Mouse (Mus musculus) heart, adult 8-10 months (tissue): Measurements from ENCODE around the gene Ap2m1. TPM values are rescaled to one million over a fixed set of nuclear protein-coding genes. Genes with fewer than 3 reads are reported as not detected.

Experiments used
- DNase-seq: peaks from one replicate; pipeline ENCODE4 v3.0.0; 2022; ENCODE audit warnings: low spot score
- total RNA-seq, 4 experiments: library from RNA; stranded (reverse); gene quantifications; 2 replicates each; pipeline ENCODE4 v1.2.4; 2022

Gene Ap2m1
- total RNA-seq, 4 experiments from 2014 or later, result 186 to 215 (median 203) TPM

DNA sequence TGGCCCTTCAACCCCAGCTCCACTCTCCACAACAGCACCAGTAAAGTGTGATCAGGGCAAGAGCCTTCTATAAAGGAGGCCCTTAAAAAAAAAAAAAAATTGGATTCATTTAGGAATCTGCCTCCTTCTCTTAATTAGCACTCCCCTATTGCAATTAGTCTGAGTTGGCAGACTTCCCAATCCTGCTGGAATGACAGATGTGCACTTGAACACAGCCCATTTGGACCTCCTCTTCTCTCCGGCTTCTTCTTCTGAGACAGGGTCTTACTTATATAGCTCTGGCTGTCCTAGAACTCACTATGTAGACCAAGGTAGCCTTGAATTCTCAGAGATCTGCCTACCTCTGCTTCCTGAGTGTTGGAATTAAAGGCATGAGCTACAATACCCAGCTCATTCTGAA lies 5.9 kb upstream of the Ap2m1 start:
- DNase-seq, result no peak

DNA sequence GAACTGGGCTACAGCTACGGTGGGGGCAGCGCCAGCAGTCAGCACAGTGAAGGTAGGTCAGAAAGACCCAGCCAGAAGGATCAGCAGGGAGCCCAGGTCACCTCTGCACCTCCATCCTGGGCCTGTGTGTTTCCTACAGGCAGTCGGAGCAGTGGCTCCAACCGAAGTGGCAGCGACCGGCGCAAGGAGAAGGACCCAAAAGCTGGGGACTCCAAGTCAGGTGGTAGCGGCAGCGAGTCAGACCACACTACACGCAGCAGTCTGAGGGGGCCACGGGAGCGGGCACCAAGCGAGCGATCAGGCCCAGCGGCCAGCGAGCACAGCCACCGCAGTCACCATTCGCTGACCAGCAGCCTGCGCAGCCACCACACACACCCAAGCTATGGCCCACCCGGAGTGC lies 4.3 kb upstream of the Ap2m1 start:
- no peak for DNase-seq

DNA sequence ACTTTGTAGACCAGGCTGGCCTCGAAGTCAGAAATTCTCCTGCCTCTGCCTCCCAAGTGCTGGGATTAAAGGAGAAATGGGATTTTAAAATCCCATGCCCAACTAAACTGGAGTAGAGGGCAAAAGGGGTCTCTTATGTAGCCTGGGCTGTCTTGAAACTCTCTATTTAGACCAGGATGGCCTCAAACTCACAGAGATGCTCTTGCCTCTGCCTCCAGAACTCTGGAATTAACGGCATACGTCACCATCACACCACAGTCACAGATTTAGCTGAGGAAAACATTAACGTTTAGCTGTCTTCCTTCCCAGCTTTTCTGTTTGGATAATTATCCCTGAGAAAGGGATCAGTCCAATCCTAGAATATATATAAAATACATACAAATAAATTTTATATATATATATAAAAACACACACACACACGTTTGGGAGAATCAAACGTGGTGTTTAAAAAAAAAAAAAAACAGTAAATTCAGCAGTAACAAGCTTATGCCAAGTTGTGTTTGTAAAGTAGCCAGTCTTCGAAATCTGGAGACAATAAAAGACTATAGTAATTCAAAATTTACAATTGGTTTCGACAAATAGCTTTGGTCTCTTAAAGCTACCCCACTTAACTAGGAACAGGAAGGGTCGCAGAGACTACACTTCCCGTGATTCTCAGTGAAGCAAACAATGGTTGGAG lies 522 bp upstream of the Ap2m1 start:
- no peak for DNase-seq

DNA sequence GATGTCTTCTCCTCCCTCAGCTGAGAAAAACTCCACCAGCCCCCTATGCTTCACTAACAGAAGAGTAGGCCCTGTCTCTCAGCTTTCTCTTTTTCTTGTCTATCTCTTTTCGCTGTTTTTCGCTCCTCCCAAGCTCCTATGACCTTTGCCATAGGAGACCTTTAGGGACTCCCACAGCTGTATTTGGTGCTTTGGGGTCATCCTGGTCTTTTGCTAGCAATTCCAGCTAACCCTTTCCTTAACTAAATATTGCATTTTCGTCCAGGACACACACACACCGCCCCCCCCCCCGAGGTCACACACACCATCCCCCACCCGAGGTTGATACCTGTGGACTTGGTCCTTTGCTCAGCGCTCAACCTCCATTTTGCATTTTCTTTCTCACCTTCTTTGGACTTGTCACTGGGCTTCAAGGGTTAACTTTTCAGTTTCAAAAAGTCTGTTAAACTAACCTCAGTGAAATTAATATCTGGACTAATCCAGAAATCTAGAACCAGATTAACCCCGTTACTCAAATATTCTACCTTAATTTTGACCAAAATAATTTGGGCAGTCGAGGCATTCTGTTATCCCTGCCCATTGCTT lies 895 bp downstream of the Ap2m1 start:
- no peak for DNase-seq

DNA sequence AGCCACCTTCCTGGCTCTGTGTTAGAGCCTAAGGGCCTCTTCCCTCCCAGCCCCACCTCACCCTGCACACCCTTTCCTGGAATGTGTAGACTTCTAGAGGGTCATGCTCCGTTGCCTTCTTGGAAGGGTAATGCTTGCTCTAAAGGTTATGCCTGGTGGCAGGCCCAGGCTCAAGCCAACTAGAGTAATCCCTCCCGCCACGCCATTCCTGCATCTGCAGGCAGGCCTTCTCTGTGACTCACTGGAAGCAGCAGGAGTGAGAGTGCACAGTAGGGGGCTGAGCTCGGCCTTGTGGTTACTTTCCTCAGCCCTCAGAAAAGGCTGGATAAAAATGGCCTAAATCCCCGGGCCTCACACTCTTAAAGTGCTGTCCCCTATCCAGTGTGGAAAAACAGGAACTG lies 1.8 kb downstream of the Ap2m1 start:
- DNase-seq, result no peak

DNA sequence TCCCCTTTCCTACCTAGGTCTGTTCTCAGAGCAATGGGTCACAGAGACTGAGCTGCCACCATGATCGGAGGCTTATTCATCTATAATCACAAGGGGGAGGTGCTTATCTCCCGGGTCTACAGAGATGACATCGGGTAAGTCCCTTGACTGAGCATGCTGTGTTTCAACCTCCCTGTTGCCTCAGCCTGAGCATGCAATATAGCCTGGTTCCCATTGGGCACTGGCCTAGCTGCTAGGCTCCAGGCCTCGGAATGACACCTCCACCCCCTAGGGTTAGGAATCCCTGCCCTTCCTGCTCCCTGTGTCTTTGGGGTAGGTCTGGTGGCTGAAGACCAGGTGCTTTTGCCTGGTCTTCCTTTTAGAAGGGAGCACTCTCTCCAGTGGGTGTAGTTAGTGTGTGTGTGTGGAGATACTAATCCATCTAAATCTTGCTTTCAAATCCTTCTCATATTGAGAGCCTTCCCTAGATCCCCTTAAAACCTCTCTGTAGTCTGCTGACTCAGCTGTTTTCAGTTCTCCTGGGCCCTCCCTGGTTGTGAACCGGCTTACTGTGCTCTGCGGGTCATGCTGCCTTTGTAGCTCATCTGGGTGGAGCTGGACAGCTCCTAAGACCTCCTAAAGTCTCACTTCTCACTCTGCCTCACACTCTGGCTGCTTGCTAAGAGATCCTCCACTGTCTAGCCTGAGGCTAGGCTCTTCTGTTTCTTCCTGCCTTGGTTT lies 2.5 kb downstream of the Ap2m1 start:
- DNase-seq, result no peak

DNA sequence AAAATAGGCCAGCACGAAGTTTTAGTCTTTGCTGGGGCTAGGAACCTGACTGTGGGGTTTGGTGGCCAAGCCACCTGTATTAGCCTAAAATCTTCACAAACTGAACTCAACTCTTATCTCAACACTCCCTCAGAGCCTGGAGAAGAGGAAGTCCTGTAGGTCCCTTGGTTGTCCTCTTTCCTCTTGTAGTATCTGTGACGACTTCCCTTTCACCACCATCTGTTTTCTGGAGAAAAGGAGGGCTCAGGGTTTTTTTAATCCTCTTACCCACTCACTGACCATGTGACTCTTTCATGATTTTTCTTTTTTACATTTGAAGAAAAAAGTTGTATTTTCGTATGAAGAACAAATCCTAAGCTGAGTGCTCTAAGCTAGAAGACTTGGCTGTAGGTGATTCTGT lies 4.4 kb downstream of the Ap2m1 start:
- DNase-seq, result no peak

DNA sequence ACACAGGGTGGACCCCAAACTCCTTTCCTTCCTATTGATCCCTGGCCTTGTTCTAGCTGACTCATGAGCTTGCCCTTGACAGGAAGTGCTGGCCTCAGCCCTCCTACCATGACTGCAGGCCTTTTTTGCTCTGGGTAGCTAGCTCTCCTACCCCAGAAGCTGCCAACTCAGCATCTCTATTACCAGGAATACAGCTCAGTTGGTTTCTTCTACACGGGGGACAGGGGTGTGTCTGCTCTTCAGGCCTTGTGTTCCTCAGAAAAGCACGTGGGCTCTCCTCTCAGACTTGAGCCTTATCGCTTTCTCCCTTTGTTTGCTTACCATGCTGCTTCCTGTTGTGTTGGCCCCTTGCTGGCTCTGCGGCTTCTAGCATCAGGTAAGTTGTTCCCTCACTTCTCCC lies 5.2 kb downstream of the Ap2m1 start:
- DNase-seq, result no peak

DNA sequence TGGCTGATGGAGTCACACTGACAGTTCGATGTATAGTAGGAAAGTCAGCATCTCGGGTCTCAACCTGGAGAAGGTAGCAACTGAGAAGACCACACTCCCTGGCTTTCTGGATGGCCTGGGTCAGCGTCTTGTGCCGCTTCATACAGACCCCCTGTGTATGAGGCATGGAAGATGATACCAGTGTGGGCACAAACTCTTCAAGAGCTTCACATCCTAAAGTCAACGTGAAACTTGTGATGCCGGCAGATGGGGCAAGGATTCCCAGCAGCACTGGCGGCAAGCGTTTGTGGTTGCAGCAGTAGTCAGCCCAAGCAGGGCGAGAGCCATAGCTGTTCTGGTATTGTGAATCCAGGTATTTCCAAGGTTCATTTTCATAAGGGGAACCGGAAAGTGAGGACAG lies 10.4 kb downstream of the Ap2m1 start:
- no peak for DNase-seq

DNA sequence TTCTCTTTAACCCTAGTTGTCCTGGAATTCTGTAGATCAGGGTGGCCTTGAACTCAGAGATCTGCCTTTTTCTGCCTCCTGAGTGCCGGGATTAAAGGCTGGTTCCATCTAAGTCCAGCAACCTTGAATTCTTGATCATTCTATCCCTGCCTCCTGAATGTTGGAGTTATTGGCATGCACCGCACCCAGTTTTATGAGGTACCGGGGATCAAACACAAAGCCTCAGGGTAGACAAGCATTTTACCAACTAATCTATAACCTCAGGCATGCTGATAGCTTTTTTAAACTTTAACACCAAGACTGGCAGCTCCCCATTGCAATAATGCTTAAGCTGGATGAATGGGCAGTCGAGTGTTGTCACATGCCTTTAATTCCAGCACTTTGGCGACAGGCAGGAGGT lies 12.1 kb downstream of the Ap2m1 start:
- no peak for DNase-seq

DNA sequence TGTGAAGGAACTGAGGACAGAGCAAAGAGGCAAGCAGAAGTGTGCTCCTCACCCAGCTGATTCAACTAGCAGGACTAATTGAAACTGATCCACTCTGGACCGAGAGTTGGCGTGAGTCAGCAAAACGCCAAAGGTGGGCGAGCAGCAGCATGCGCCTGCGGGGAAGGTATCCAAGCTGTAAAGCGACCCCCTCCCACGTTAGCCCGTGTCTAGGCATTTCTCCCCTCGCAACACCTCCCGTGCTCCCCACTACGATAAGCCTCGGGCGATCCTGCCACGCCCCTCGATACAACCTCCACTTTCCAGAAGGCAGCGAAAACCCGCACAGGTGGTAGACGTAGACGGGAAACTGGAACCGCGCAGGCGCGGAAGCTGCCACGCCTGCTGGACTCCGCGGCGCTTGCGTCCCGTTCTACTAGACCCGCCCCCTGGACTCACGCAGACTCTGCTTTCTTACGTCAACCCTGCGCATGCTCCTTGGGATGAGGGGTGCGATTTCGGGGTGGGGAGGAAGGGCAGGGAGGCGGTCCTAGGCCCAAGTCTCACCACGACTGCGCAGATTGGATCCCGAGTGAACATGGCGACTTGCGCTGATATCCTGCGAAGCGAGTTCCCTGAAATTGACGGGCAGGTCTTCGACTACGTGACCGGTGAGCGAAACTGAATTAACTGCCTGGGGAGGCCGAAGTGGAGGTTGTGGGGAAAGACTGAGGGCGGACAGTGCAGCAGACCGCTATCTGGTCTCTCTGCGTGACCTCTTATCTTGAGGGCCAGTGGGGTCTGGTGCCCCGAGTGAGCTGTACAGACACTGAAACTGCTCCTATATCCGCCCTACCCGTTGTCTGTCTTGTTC lies 13.0 kb downstream of the Ap2m1 start, which contains the start of gene Abcf3:
TSS of gene Abcf3 (plus strand) at position 482 of the 853 bp plus-strand sequence.
- DNase-seq, result peak; percentile 99

DNA sequence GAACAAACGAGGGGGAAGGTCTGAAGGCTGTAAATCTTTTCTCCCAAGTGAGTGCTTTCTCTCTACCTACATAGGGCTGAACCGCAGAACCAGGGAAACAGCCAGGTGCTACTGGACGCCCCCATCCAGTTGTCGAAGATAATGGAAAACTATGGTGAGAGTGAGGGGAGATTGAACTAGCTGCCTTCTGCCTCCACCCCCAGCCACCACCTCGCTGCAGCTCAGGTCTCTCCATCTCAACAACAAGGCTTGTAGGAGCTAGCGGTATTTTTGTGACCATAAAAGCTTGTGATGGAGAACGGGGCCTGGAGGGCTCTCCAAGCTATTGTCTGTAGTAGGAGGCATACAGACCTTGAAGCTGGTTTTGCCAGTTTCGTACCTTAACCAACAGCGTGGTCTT lies 13.9 kb downstream of the Ap2m1 start:
- no peak for DNase-seq

DNA sequence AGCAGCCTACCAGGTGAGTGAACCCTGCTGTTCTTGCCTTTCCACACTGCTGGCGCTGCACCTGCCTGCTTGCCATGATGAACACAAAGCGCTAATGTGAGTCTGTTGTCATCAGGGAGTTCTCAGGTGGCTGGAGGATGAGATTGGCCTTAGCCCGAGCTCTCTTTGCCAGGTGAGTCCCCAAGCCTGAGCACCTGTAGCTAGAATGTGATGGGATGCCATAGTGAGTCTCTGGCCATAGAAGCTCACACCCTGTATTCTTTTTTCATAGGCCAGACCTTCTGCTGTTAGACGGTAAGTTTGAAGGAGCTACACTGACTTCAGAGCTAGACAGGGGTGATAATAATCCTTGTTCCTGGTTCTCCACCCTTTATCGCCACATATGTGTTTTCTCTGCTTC lies 16.4 kb downstream of the Ap2m1 start:
- no peak for DNase-seq

DNA sequence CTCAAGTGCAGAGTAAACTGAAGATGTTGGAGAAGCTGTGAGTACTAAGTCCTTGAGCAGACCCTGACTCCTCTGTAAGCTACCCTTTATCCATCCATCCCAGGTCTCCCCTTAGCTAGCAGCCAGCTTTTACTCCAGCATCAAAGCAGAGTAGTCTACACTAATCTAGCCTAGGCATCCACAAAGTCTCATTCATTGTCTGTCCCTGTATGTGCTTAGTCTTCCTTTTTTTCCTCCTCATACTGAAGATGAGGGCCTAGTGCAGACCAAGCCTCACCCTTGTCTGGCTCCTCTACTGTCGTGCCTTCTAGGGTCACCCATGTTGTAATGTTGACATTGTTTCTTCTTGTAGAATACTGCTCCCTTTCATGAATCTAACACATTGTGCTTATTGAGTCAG lies 17.3 kb downstream of the Ap2m1 start:
- DNase-seq, result no peak

DNA sequence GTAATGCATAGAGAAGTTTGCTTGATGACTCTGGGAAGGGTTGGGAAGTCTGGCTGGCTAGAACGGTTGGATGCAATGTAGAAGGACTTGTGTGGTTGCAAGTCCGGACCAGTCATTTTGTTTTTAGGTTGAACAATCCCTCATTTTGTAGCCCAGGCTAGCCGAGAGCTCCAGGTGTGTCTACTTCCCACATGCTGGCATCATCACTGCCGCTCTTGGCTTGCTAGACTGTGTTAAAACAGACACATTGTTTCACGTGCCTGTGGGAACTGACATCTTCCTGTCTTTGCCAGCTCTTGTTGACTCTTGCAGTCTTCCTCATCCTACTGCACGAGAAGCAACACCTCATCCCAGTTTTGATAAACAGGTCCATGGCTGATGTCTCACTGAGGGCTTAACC lies 19.7 kb downstream of the Ap2m1 start:
- no peak for DNase-seq

DNA sequence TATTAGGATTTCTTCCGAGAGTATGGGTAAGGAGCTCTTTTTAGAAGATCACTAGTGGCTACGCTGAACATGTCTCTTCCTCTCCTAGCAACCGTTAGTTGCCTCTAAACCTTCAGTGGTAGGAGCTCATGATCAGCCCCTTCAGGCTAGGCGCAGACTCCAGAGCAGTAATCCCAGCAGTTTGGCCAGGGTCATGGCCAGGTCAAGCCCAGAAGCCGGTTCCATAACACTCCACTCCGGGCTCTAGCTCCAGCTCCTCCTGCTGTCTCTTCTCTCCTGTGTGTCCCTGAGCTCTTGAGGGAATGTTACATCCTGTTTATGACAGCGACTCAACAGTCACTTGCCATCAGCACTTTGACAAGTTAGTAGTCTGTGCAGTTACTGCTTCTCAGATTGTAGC lies 22.1 kb downstream of the Ap2m1 start:
- DNase-seq, result no peak

DNA sequence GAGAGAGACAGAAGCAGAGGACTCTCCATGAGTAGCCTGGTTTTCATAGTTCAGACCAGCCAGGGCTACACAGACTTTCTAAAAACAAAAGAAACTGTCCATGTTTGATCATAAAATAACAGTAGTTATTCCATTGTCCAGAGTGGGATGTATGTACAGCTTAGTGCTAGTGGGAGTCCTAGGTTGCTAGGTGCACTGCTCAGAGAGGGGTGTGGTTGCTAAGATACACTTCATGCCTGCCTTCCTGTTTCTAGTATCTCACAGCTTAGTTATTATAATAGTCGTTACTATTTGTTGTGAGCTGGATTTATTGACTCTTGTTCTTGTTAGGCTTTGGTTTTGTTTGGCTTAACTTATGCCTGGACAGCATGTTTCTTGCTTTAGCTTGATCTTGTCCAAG lies 29.8 kb downstream of the Ap2m1 start:
- DNase-seq, result no peak

DNA sequence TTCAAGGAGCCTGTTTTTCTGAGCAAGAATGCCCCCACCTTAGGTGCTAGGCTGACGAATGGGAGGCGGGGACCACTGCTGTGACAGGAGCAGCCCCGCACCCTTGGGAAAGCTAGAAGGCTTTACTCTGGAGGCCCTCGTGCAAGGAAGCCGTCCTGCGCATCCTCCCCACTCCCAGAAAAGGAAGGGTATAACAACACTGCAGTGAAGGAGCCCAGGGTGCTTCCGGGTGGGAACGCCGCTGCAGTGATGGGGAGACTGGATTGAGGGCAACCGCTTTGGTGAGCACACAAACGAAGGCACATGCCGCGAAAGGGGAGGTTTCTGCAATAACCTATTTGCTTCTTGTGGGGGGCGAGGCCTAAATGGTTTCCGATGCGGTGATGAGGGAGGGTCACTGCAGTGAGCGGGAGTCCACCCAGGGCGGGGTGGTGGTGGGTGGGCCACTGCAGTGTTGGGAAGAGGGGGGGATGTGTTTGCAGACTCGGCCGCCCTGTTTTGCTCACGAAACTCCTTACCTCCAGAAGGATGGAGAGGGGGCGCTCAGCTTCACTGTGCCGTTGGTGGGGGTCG lies 54.2 kb downstream of the Ap2m1 start, which contains the start of gene Vwa5b2:
TSS of gene Vwa5b2 (plus strand) at position 106 of the 573 bp plus-strand sequence.
- no peak for DNase-seq

DNA sequence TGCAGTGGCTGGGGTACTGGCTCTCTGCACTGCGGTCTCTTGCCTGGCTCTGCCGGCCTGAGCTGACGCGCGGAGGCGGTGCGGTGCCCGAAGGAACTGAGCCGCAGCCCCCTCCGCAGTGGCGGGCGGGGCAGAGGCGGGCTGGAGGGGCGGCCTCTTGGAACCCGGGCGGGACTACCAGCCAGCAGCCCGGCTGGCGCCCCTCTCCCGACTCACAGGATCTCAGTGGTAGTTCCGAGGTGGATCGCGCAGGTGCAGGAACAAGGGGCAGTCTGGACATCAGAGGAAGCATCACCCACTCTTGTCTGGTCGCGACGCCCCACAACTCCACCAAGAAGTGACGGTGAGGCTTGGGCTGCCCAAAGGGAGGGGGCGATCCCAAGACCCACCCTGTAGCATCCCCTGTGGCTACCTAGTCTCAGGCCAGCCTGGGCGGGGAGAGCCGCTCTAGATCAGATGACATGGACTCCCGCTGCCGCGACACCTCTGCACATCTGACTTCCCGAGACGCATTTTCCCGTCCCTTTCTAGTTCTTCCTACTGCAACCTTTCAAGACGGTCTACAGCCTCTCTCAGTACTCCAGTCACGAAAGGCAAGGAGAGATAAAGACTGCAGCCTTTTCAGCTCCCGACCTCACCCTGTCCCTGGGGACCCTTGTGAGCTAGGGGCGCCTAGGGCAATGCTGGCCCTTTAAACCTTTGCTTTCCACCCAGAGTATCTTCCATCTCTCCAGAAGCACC lies 54.8 kb downstream of the Ap2m1 start:
- DNase-seq, result no peak

DNA sequence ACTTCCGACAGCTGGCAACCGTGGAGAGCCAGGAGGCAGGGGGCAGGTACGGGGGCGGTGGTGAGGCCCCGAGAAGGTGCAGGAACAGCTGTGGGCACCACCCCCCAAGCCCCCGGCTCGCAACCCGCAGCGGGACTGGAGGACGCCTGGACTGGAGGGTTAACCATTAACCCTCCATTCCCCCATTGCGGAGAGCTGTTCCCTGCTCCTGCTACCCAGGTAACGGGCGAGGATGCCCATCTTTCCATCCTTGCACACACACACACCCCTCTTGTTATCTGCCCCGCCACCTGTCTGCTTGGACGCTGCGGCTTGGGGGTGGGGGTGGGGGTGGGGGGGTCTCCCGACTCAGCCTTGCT lies 55.4 kb downstream of the Ap2m1 start:
- DNase-seq, result no peak

DNA sequence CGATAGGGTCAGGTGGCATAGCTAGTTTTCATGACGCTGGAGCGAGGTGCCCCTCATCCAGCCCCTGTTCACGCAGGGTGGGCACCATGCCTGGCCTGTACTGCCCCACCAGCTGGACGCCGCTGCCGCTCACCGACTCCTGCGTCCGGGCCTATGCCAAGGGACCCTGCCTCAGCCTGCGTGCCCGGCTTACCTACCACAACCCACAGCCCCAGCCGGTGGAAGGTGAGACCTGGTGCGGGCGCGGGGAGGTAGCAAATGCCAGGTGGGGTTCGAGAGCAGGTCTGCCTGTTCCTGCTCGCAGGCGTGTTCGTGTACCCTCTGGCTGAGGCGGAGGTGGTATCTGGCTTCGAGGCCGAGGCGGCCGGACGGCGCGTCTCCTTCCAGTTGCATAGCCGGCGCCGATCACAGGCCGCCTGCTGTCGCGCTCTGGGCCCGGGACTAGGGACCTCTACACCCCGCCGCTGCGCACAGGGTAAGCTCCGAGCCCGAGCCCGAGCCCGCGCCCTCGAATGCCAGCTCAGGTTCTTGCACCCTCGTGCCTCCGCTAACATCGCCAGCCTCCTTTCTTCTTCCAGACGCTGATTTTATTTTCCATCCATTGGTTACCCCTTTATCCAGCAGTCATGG lies 55.9 kb downstream of the Ap2m1 start:
- DNase-seq, result no peak
